ENCODE assay signal across 9 mouse cellular contexts in the genomic region with DNA sequence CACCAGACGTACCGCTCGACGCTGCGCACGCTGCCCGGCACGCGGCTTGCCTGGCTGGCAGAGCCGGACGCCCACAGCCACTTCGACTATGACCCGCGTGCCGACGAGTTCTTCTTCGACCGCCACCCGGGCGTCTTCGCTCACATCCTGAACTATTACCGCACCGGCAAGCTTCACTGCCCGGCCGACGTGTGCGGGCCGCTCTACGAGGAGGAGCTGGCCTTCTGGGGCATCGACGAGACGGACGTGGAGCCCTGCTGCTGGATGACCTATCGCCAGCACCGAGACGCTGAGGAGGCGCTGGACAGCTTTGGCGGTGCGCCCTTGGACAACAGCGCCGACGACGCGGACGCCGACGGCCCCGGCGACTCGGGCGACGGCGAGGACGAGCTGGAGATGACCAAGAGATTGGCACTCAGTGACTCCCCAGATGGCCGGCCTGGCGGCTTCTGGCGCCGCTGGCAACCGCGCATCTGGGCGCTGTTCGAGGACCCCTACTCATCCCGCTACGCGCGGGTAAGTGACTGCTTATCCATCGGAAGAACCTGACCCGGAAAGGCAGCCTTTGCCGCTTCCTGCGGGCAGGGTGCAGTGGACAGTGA. TPM values are rescaled to one million over a fixed set of nuclear protein-coding genes. Genes with fewer than 3 reads are reported as not detected.
DNase-seq lines count a peak whose midpoint lies in the region; ATAC-seq and TF ChIP-seq lines count a peak whose summit lies in the region.
"Had no signal": no experiment of that assay in that cellular context is flagged by ENCODE, and none has a peak within 500 bp of the region (broad histone marks: within the 10 kb centered on the region; RNA-seq: fewer than 3 reads in every experiment).

No protein-coding gene starts in this region.

- no peak for TF ChIP-seq CTCF in lung, adult 2 months (IDR thresholded peaks at IDR 0.05; ENCODE audit: insufficient read depth, low read length)

- no peak for TF ChIP-seq POLR2A in lung, adult 2 months (IDR thresholded peaks at IDR 0.05; ENCODE audit: borderline replicate concordance, extremely low read depth, low read depth, low read length)

- no peaks in the 10 kb centered on the region for H3K9me3 ChIP-seq in forebrain, embryonic 14.5 days (replicated peaks; ENCODE audit: control insufficient read depth, low read length)
- H3K9me3 ChIP-seq in midbrain, embryonic 14.5 days (ENCODE audit: control insufficient read depth, low read length) = no peaks in the 10 kb centered on the region

- H3K9ac ChIP-seq in forebrain, embryonic 14.5 days (ENCODE audit: low read length) = peak overlapping the region; percentile 87
- peak overlapping the region; percentile 88 for H3K9ac ChIP-seq in midbrain, embryonic 14.5 days (replicated peaks; ENCODE audit: low read length)

- no peaks in the 10 kb centered on the region for H3K36me3 ChIP-seq in forebrain, embryonic 14.5 days (ENCODE audit: control insufficient read depth, insufficient read depth, low read length)
- H3K36me3 ChIP-seq in midbrain, embryonic 14.5 days (ENCODE audit: control insufficient read depth, insufficient read depth, low read length) = no peaks in the 10 kb centered on the region

- peak overlapping the region; percentile 76 for H3K4me2 ChIP-seq in forebrain, embryonic 14.5 days (ENCODE audit: low read length)
- H3K4me2 ChIP-seq in midbrain, embryonic 14.5 days (ENCODE audit: low read length) = peak overlapping the region; percentile 75

- peak overlapping the region; percentile 78 for H3K4me3 ChIP-seq in forebrain, embryonic 14.5 days (ENCODE audit: low read depth, low read length)
- peak overlapping the region; percentile 91 for H3K4me3 ChIP-seq in midbrain, embryonic 14.5 days (replicated peaks; ENCODE audit: low read depth, low read length)
- H3K4me3 ChIP-seq in lung, adult 2 months (replicated peaks; ENCODE audit: extremely low read depth, low read depth, low read length) = no peak overlapping the region

- no peak for ATAC-seq in forebrain, embryonic 14.5 days
- ATAC-seq in midbrain, embryonic 14.5 days (ENCODE audit: low FRiP score, low TSS enrichment) = no peak

- no peak overlapping the region for H3K27ac ChIP-seq in forebrain, embryonic 14.5 days (ENCODE audit: low read depth, low read length)
- H3K27ac ChIP-seq in midbrain, embryonic 14.5 days (replicated peaks; ENCODE audit: low read depth, low read length) = no peak overlapping the region; the same call in 1 of the 2 replicates

- H3K27me3 ChIP-seq in forebrain, embryonic 14.5 days (replicated peaks; ENCODE audit: control insufficient read depth, insufficient read depth, low read length) = peaks cover 42% of the 10 kb centered on the region
- H3K27me3 ChIP-seq in midbrain, embryonic 14.5 days (ENCODE audit: control insufficient read depth, insufficient read depth, low read length) = peaks cover 36% of the 10 kb centered on the region

- H3K4me1 ChIP-seq in forebrain, embryonic 14.5 days (ENCODE audit: control insufficient read depth, insufficient read depth, low read length) = peaks cover 16% of the 10 kb centered on the region; the same call in 1 of the 2 replicates
- peaks cover 42% of the 10 kb centered on the region for H3K4me1 ChIP-seq in midbrain, embryonic 14.5 days (ENCODE audit: control insufficient read depth, insufficient read depth, low read length)
- no peaks in the 10 kb centered on the region for H3K4me1 ChIP-seq in lung, adult 2 months (ENCODE audit: control insufficient read depth, insufficient read depth, low read length)

- peak; percentile 47 to 60 for DNase-seq in layer of hippocampus, adult 8-10 months (ENCODE audit: low spot score in 2 of 2)
- no peak for DNase-seq in layer of hippocampus, adult 9-11 months
- DNase-seq in cerebellum, adult 9-10 months = peak; percentile 59
- no peak for DNase-seq in forebrain, embryonic 14.5 days (ENCODE audit: low spot score)
- no peak for DNase-seq in midbrain, embryonic 14.5 days
- DNase-seq in spleen, adult 12 weeks (ENCODE audit: low spot score) = no peak
- no peak for DNase-seq in lung, adult 2 months
- DNase-seq in adrenal gland, postnatal 36 days = no peak
- DNase-seq: liver had no signal

- WGBS in forebrain, embryonic 14.5 days = 12% methylated on average over 70 of the region's 70 CpGs
- 7% methylated on average over 70 of the region's 70 CpGs for WGBS in midbrain, embryonic 14.5 days
- WGBS in lung, adult 2 months = 9% methylated on average over 70 of the region's 70 CpGs

RNA-seq across cellular contexts. Expression of a gene that starts 1.5 kb away (rescaled TPM):
- total RNA-seq in layer of hippocampus, adult 8-10 months (2022) = 100 to 1,000 TPM; 103 to 134 (median 116) TPM
- polyA plus RNA-seq in forebrain, embryonic 14.5 days (2014; fragmentation: Nextera tagmentation; extraction: Ambion mirVana) = 3.6 and 6.0 TPM in 2 replicates
- 13.9 and 15.4 TPM in 2 replicates for polyA plus RNA-seq in midbrain, embryonic 14.5 days (2014; fragmentation: Nextera tagmentation; extraction: Ambion mirVana)
- 0.32 and 0.40 TPM in 2 replicates for polyA plus RNA-seq in lung, adult 2 months (2012; rRNA removed)
- total RNA-seq in adrenal gland, postnatal 36 days (2021) = under 1 TPM; 0.13 to 0.16 TPM

RNA-seq across cellular contexts. Expression of a gene that starts 21.6 kb away (rescaled TPM):
- total RNA-seq in layer of hippocampus, adult 8-10 months (2022) = under 1 TPM in 1 of 4 experiments, not detected in 3; 0.24 TPM
- 0.15 TPM in 1 of 2 replicates, not detected in the other for polyA plus RNA-seq in forebrain, embryonic 14.5 days (2014; fragmentation: Nextera tagmentation; extraction: Ambion mirVana)
- not detected in 2 replicates for polyA plus RNA-seq in midbrain, embryonic 14.5 days (2014; fragmentation: Nextera tagmentation; extraction: Ambion mirVana)
- 1.1 TPM in 1 of 2 replicates, not detected in the other for polyA plus RNA-seq in lung, adult 2 months (2012; rRNA removed)
- not detected for total RNA-seq in adrenal gland, postnatal 36 days (2021)

Comparison
In these comparisons a context has a peak if more than half of its experiments do, and no peak if none do; other contexts are left out.
1. DNase-seq: peak in layer of hippocampus, adult 8-10 months (2 of 2) and cerebellum, adult 9-10 months (single experiment); none in layer of hippocampus, adult 9-11 months (single experiment), forebrain, embryonic 14.5 days (single experiment), midbrain, embryonic 14.5 days (single experiment), spleen, adult 12 weeks (single experiment), lung, adult 2 months (single experiment) and adrenal gland, postnatal 36 days (0 of 2).